Mouse (Mus musculus): ENCODE results near the gene Them7. TPM values are rescaled to one million over a fixed set of nuclear protein-coding genes. Genes with fewer than 3 reads are reported as not detected.

Them7 gene
- total and polyA plus RNA-seq, 3 experiments: not detected

- Histone ChIP-seq H3K79me2 (ENCODE audit: control insufficient read depth, insufficient read depth, low read length, poor library complexity) (no peaks in the 10 kb centered on the region), H3K4me1 (ENCODE audit: control insufficient read depth in 1 of 2, insufficient read depth in 2 of 2, low read length in 2 of 2) (no peaks in the 10 kb centered on the region), H3K27me3 (ENCODE audit: control insufficient read depth in 1 of 2, insufficient read depth in 2 of 2, low read length in 2 of 2) (no peaks in the 10 kb centered on the region; a peak in 2 of 4 replicates), H3K9me3 (replicated peaks; ENCODE audit: insufficient read depth, low read length) (no peaks in the 10 kb centered on the region), H3K9ac (ENCODE audit: control insufficient read depth, low read depth, low read length, poor library complexity, severe bottlenecking) (no peak overlapping the region), H3K36me3 (ENCODE audit: control insufficient read depth in 1 of 2, insufficient read depth in 2 of 2, low read length in 2 of 2) (no peaks in the 10 kb centered on the region), H3K27ac (ENCODE audit: control insufficient read depth, low read depth, low read length) (no peak overlapping the region), H3K4me3 (ENCODE audit: control insufficient read depth in 1 of 2, insufficient read depth in 1 of 2, low read depth in 2 of 2, low read length in 2 of 2) (no peak overlapping the region)
- DNase-seq (ENCODE audit: low read depth, low spot score): no peak
- TF ChIP-seq HCFC1 (IDR thresholded peaks at IDR 0.05; ENCODE audit: low read depth, low read length) (no peak), USF1 (IDR thresholded peaks at IDR 0.05; ENCODE audit: low read depth, low read length) (no peak), EP300 (IDR thresholded peaks at IDR 0.05; ENCODE audit: low read depth in 1 of 2, low read length in 2 of 2) (no peak), ELF1 (IDR thresholded peaks at IDR 0.05; ENCODE audit: low read depth, low read length) (no peak), TCF12 (IDR thresholded peaks at IDR 0.05; ENCODE audit: low read depth, low read length) (no peak), MEF2A (IDR thresholded peaks at IDR 0.05; ENCODE audit: extremely low read depth, insufficient replicate concordance, low read depth, low read length, poor library complexity, severe bottlenecking) (no peak), POLR2AphosphoS5 (IDR thresholded peaks at IDR 0.05; ENCODE audit: borderline replicate concordance, low read depth, low read length) (no peak), MYC (IDR thresholded peaks at IDR 0.05; ENCODE audit: low read depth, low read length) (no peak), ZNF384 (IDR thresholded peaks at IDR 0.05; ENCODE audit: low read depth, low read length) (no peak), MAZ (IDR thresholded peaks at IDR 0.05; ENCODE audit: low read depth, low read length) (no peak), CHD2 (IDR thresholded peaks at IDR 0.05; ENCODE audit: low read length) (no peak), KAT2A (conservative IDR thresholded peaks at IDR 0.05; ENCODE audit: low read depth, low read length) (no peak), USF2 (IDR thresholded peaks at IDR 0.05; ENCODE audit: borderline replicate concordance in 1 of 2, insufficient read depth in 1 of 2, low read depth in 1 of 2, low read length in 2 of 2) (no peak), ETS1 (IDR thresholded peaks at IDR 0.05; ENCODE audit: low read depth, low read length) (no peak), SMC3 (IDR thresholded peaks at IDR 0.05; ENCODE audit: low read depth, low read length) (no peak), MXI1 (IDR thresholded peaks at IDR 0.05; ENCODE audit: low read depth, low read length) (no peak), MYB (IDR thresholded peaks at IDR 0.05; ENCODE audit: low read depth, low read length) (no peak)
Observed at GRCm38 (mm10) chr2:105301082-105301481, 77.0 kb downstream of the Them7 start.

GRCm38 (mm10) chr2:105301531-105301930, 77.4 kb downstream of the Them7 start:
- TF ChIP-seq ZC3H11A (IDR thresholded peaks at IDR 0.05; ENCODE audit: low read depth, low read length): no peak
- TF ChIP-seq RCOR1 (IDR thresholded peaks at IDR 0.05; ENCODE audit: low read depth, low read length): no peak
- TF ChIP-seq SMC3 (IDR thresholded peaks at IDR 0.05; ENCODE audit: low read depth, low read length): no peak
- TF ChIP-seq NRF1 (IDR thresholded peaks at IDR 0.05; ENCODE audit: insufficient read depth, low read depth, low read length, poor library complexity, severe bottlenecking): no peak
- no peak for TF ChIP-seq NELFE (IDR thresholded peaks at IDR 0.05; ENCODE audit: low read depth, low read length)
- no peak for TF ChIP-seq ZMIZ1 (IDR thresholded peaks at IDR 0.05; ENCODE audit: low read depth, low read length)
- H3K4me3 ChIP-seq (ENCODE audit: control insufficient read depth in 1 of 2, insufficient read depth in 1 of 2, low read depth in 2 of 2, low read length in 2 of 2): no peak overlapping the region

More at GRCm38 (mm10) chr2:105301531-105301930, 77.4 kb downstream of the Them7 start:
- no peak for DNase-seq (ENCODE audit: low read depth, low spot score)
- H3K4me1 ChIP-seq (ENCODE audit: control insufficient read depth in 1 of 2, insufficient read depth in 2 of 2, low read length in 2 of 2): no peaks in the 10 kb centered on the region
- no peaks in the 10 kb centered on the region for H3K36me3 ChIP-seq (ENCODE audit: control insufficient read depth in 1 of 2, insufficient read depth in 2 of 2, low read length in 2 of 2)
- no peak overlapping the region for H3K27ac ChIP-seq (ENCODE audit: control insufficient read depth, low read depth, low read length)
- H3K79me2 ChIP-seq (ENCODE audit: control insufficient read depth, insufficient read depth, low read length, poor library complexity): no peaks in the 10 kb centered on the region
- no peaks in the 10 kb centered on the region; a peak in 2 of 4 replicates for H3K27me3 ChIP-seq (ENCODE audit: control insufficient read depth in 1 of 2, insufficient read depth in 2 of 2, low read length in 2 of 2)
- no peaks in the 10 kb centered on the region for H3K9me3 ChIP-seq (replicated peaks; ENCODE audit: insufficient read depth, low read length)
- H3K9ac ChIP-seq (ENCODE audit: control insufficient read depth, low read depth, low read length, poor library complexity, severe bottlenecking): no peak overlapping the region
